Mouse (Mus musculus): ENCODE data around the gene Trim59.
"Not testable (repeated sequence)": the region's sequence is repeated elsewhere in the genome, so short reads cannot be mapped to it uniquely, and the experiment has no call there.

The Trim59 gene

GRCm38 (mm10) chr3:69044645-69045399 is at the start of gene Trim59:
Gene Trim59, minus strand, starts transcription at chr3:69044755.
- DNase-seq: peak; percentile 87 to 91

- no peak for DNase-seq
Observed at GRCm38 (mm10) chr3:69064005-69064404, 19.4 kb upstream of the Trim59 start.

DNA sequence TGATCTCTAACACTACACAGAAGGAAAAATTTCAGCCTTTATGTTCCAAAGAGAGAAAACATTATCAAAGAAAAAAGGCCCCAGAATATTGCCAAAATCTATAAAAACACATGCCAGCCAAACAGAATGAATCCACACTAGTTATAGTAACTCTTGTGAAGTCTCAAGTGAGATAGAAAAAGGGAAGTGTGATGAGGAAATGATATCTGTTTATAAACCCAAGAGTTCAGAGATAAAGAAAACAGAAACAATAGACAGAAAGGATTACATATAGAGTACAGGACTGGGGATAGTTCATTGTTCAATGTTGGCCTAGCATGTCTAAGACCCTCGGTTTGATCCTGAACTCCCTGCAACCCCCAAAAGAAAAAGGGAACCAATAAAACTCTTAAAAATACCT is 18.2 kb upstream of the Trim59 start:
- no peak for DNase-seq

GRCm38 (mm10) chr3:69060672-69061071 is 16.1 kb upstream of the Trim59 start:
- DNase-seq: no peak

- no peak for DNase-seq
Observed at GRCm38 (mm10) chr3:69055871-69056270, 11.3 kb upstream of the Trim59 start.

- no peak for DNase-seq
Observed at GRCm38 (mm10) chr3:69054760-69055432, 10.3 kb upstream of the Trim59 start.

DNA sequence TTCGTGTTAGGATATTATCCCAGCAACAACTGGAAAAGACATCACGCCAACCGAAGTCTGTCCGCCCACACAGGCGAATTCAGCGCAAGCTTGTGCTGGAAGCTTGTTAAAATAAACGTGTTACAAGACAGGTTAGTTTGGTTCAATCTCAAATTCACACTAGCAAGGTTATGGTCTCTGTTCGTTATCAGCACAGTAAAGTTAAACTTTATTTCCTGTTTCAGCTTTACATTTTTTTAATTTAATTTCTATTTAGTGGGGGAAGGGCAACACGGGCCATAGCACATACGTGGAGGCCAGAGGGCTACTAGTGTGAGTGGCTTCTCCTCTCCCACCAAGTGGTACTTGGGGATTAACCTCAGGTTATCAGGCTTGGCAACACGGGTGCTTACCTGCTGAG is 7.3 kb upstream of the Trim59 start:
- DNase-seq: no peak

- no peak for DNase-seq
Observed at GRCm38 (mm10) chr3:69049011-69049410, 4.5 kb upstream of the Trim59 start.

- no peak for DNase-seq
Observed at GRCm38 (mm10) chr3:69047684-69048083, 3.1 kb upstream of the Trim59 start.

- DNase-seq: no peak
Observed at GRCm38 (mm10) chr3:69046509-69046908, 2.0 kb upstream of the Trim59 start.

GRCm38 (mm10) chr3:69045750-69046149 is 1.2 kb upstream of the Trim59 start:
- no peak for DNase-seq

DNA sequence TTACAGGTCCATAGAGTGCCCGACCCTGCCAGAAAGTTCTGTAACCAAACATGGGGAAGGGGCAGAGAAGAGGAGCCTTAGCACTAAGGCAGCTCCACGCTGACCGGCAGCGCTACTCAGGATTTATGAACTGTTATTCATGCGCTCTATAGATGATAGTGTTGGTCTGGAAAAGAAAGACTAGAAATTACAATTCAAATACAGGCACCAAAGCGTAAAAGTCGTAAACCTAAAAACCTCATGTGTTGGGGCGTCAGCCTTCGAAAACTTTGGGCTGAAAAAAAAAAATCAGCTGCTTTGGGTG is 797 bp upstream of the Trim59 start:
- DNase-seq: peak in 1 of 2 experiments; percentile 22

DNA sequence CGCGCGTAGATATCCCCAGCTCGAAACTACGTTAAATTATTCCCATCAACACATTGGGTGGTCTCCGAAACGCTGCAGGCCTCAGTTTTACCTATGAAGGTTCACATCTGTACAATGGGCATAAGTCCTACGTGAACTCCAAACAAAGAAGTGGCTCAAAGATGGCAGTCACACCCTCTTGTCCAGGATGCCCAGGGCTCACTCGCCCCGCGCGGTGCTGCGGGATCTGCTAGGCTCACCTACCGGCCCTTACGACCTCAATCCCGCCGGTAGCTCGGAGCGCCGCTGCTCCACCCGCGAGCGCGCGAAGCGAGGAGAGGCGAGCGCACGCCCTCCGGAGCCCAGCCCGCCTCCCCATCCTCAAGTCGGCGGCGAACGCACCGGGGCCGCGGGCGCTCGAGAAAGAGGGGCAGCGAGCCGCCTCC is 376 bp downstream of the Trim59 start:
- no peak for DNase-seq

GRCm38 (mm10) chr3:69041298-69041697 is 3.3 kb downstream of the Trim59 start:
- DNase-seq: peak; percentile 13 to 30

GRCm38 (mm10) chr3:69040105-69040504 is 4.5 kb downstream of the Trim59 start:
- DNase-seq: no peak

DNA sequence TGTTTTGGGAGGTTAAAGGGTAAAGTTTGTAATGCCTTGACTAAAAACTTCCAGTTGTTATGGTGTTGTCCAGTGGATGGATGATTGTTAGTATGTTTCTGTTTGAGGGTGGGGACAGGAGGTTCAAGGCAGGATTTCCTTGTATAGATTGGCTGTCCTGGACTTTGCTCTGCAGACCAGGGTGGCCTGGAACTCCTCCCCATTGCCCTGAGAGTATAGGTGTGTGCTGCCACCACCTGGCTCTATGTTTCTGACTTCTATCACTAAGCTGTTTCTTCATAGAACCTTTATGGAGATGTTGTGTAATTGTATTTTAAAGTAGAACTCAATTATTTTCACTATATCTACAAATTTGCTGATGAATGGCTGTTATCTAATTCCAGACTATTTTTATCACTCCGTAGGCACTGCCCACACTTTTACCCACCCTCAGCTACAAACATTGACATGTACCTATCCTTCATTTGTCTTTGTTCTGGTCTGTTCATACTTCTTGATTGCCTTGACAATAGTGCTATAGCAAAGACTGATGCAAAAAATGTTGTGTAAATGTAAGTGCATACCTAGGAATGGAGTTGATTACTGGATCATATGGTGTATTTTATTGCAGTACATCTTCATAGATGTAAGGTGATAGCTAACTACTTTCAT is 18.3 kb downstream of the Trim59 start:
- DNase-seq: no peak

DNA sequence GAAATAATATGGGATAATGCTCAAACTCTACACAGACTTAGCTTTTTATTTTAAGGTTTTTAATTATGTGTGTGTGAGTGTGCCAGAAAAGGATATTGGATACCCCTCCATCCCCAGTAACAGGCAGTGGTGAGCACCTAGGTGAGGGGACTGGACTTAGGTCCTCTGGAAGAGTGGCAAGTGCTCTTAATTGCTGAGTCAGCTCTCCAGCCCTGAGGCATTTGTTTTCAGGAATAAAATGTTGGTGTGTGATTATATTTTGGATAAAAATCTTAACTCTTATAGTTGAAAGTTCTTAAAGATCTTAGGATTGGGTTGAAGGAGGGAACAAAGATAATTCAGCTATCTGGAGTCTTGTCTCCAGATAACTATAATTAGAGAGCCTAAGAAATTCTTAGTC is 23.8 kb downstream of the Trim59 start:
- no peak for DNase-seq

DNA sequence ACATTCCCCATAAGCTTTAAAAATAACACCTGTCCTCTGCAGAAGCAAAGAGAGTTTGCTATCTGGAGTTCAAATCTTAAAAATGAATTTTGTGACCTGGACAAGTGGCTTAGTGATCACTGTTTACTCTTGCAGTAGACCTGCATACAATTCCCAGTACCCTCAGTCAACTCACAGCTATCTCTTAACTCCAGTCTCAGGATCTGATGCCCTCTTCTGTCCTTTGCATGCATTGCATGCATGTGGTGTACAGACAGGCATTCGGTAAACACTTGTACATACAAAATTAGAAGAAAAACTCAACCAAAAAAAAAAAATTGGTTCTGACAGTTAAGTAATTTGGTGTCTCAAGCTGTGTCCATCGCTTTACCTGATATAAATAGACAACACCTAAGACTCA is 24.3 kb downstream of the Trim59 start:
- DNase-seq: no peak

GRCm38 (mm10) chr3:69018635-69019034 is 25.9 kb downstream of the Trim59 start:
- DNase-seq: not testable (repeated sequence)

GRCm38 (mm10) chr3:69017181-69017580 is 27.4 kb downstream of the Trim59 start:
- peak; percentile 25 for DNase-seq

DNA sequence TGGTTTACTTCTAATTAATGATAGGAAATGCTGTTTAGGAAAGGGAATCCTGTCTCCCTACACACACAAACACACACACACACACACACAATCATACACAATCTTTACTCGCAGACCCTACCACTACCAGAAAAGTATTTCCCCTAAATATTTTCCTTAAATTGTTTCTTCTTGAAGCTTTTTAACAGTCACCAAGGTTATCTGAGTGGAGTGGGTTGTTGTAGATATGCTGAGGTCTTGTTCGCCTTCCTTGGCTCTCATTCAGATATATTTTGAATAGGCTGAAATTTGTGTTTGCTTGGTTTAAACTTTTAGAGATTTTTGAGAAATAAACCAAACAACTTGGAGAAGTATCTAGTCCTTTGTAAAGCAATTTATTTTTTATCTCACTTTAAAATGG is 35.7 kb downstream of the Trim59 start:
- no peak for DNase-seq

- DNase-seq: peak in 1 of 2 experiments; percentile 36
Observed at GRCm38 (mm10) chr3:69006246-69006760, 38.3 kb downstream of the Trim59 start.

- peak; percentile 55 to 58 for DNase-seq
Observed at GRCm38 (mm10) chr3:69005338-69006245, 39.0 kb downstream of the Trim59 start.
